Mouse (Mus musculus) liver, embryonic 14.5 days (tissue): ENCODE measurements around the gene Zbtb3.

Experiments
- CTCF ChIP-seq: IDR thresholded peaks from 2 replicates; pipeline ENCODE4 v1.5.1; 2016; ENCODE audit warnings: antibody characterized with exemption, low read depth, control low read depth
- EP300 ChIP-seq: IDR thresholded peaks from 2 replicates; pipeline ENCODE4 v1.6.1; 2016; ENCODE audit warnings: antibody characterized with exemption, low read depth

GRCm38 (mm10) chr19:8774951-8775421 is 27.4 kb upstream of the Zbtb3 start:
- TF ChIP-seq CTCF (no peak; the same call in 1 of the 2 replicates), EP300 (no peak)
